Mouse (Mus musculus) layer of hippocampus, adult 9-11 months (tissue): Measurements from ENCODE around the gene Myl10.
"Not testable (repeated sequence)": the region's sequence is repeated elsewhere in the genome, so short reads cannot be mapped to it uniquely, and the experiment has no call there.

Source experiments
- DNase-seq: peaks from one replicate; pipeline ENCODE4 v3.0.0; 2022

Myl10 gene

GRCm38 (mm10) chr5:136692784-136693183 is at the start of gene Myl10:
TSS of gene Myl10 (plus strand) at chr5:136693146.
- DNase-seq, result no peak

GRCm38 (mm10) chr5:136646731-136647328 is 46.1 kb upstream of the Myl10 start:
- DNase-seq, result no peak

GRCm38 (mm10) chr5:136649071-136649470 is 43.9 kb upstream of the Myl10 start:
- no peak for DNase-seq

GRCm38 (mm10) chr5:136649655-136650054 is 43.3 kb upstream of the Myl10 start:
- DNase-seq, result no peak

- no peak for DNase-seq
Observed at GRCm38 (mm10) chr5:136654481-136654880, 38.5 kb upstream of the Myl10 start.

GRCm38 (mm10) chr5:136656830-136657395 is 36.0 kb upstream of the Myl10 start:
- DNase-seq, result no peak

- DNase-seq, result not testable (repeated sequence)
Observed at GRCm38 (mm10) chr5:136660721-136661120, 32.2 kb upstream of the Myl10 start.

GRCm38 (mm10) chr5:136662281-136662680 is 30.7 kb upstream of the Myl10 start:
- DNase-seq, result no peak

- no peak for DNase-seq
Observed at GRCm38 (mm10) chr5:136662822-136663221, 30.1 kb upstream of the Myl10 start.

GRCm38 (mm10) chr5:136664497-136664896 is 28.4 kb upstream of the Myl10 start:
- peak; percentile 35 for DNase-seq

- DNase-seq, result no peak
Observed at GRCm38 (mm10) chr5:136676315-136677030, 16.5 kb upstream of the Myl10 start.

GRCm38 (mm10) chr5:136678840-136679348 is 14.1 kb upstream of the Myl10 start:
- no peak for DNase-seq

GRCm38 (mm10) chr5:136686349-136686748 is 6.6 kb upstream of the Myl10 start:
- DNase-seq, result no peak

- no peak for DNase-seq
Observed at GRCm38 (mm10) chr5:136687561-136687960, 5.4 kb upstream of the Myl10 start.

GRCm38 (mm10) chr5:136688841-136689240 is 4.1 kb upstream of the Myl10 start:
- DNase-seq, result no peak

- no peak for DNase-seq
Observed at GRCm38 (mm10) chr5:136691170-136691569, 1.8 kb upstream of the Myl10 start.

- DNase-seq, result no peak
Observed at GRCm38 (mm10) chr5:136693418-136693817, 472 bp downstream of the Myl10 start.

- no peak for DNase-seq
Observed at GRCm38 (mm10) chr5:136694976-136695375, 2.0 kb downstream of the Myl10 start.

GRCm38 (mm10) chr5:136696516-136696915 is 3.6 kb downstream of the Myl10 start:
- no peak for DNase-seq

- DNase-seq, result no peak
Observed at GRCm38 (mm10) chr5:136697618-136698017, 4.7 kb downstream of the Myl10 start.

- no peak for DNase-seq
Observed at GRCm38 (mm10) chr5:136702159-136702725, 9.3 kb downstream of the Myl10 start.

GRCm38 (mm10) chr5:136703751-136704150 is 10.8 kb downstream of the Myl10 start:
- DNase-seq, result peak; percentile 23

- DNase-seq, result no peak
Observed at GRCm38 (mm10) chr5:136704151-136704550, 11.2 kb downstream of the Myl10 start.

GRCm38 (mm10) chr5:136705532-136705931 is 12.6 kb downstream of the Myl10 start:
- no peak for DNase-seq
